Mouse (Mus musculus) left cerebral cortex, adult 9 months (tissue): ENCODE data around the gene Adprh.

Experiments
- DNase-seq, 2 experiments: peaks; one replicate each; pipeline ENCODE4 v3.0.0; 2022; ENCODE audit warnings: low spot score in 2 of 2

Adprh gene

GRCm38 (mm10) chr16:38443721-38444464 lies 8.6 kb downstream of the Adprh start:
- DNase-seq: no peak

GRCm38 (mm10) chr16:38442216-38442615 lies 10.3 kb downstream of the Adprh start:
- DNase-seq: no peak

- DNase-seq: no peak
These were observed 10.9 kb downstream of the Adprh start for GRCm38 (mm10) chr16:38441611-38442010.

- DNase-seq: no peak
These were observed 12.1 kb downstream of the Adprh start for GRCm38 (mm10) chr16:38440403-38440802.

- no peak for DNase-seq
These were observed 13.3 kb downstream of the Adprh start for GRCm38 (mm10) chr16:38439190-38439589.

GRCm38 (mm10) chr16:38434295-38434795 lies 18.2 kb downstream of the Adprh start:
- DNase-seq: no peak

GRCm38 (mm10) chr16:38433514-38433913 lies 19.0 kb downstream of the Adprh start:
- DNase-seq: no peak

GRCm38 (mm10) chr16:38432498-38433425 lies 19.7 kb downstream of the Adprh start, which contains the start of gene Pla1a:
TSS of gene Pla1a (minus strand) at chr16:38433145.
- no peak for DNase-seq

- no peak for DNase-seq
These were observed 20.9 kb downstream of the Adprh start for GRCm38 (mm10) chr16:38431446-38432185.

- DNase-seq: no peak
These were observed 26.7 kb downstream of the Adprh start for GRCm38 (mm10) chr16:38425799-38426198.

- DNase-seq: no peak
These were observed 27.1 kb downstream of the Adprh start for GRCm38 (mm10) chr16:38425374-38425773.

- DNase-seq: no peak
These were observed 37.5 kb downstream of the Adprh start for GRCm38 (mm10) chr16:38414953-38415352.

- no peak for DNase-seq
These were observed 44.1 kb downstream of the Adprh start for GRCm38 (mm10) chr16:38408416-38408815.

GRCm38 (mm10) chr16:38407584-38407983 lies 44.9 kb downstream of the Adprh start:
- DNase-seq: no peak

- no peak for DNase-seq
These were observed 45.8 kb downstream of the Adprh start for GRCm38 (mm10) chr16:38406708-38407107.

- no peak for DNase-seq
These were observed 46.2 kb downstream of the Adprh start for GRCm38 (mm10) chr16:38406293-38406692.

GRCm38 (mm10) chr16:38403639-38404038 lies 48.9 kb downstream of the Adprh start:
- DNase-seq: no peak

GRCm38 (mm10) chr16:38401468-38401867 lies 51.0 kb downstream of the Adprh start:
- DNase-seq: no peak

GRCm38 (mm10) chr16:38400311-38400960 lies 52.1 kb downstream of the Adprh start:
- DNase-seq: no peak

- peak in 1 of 2 experiments; percentile 25 for DNase-seq
These were observed 52.8 kb downstream of the Adprh start for GRCm38 (mm10) chr16:38399531-38400231.

- DNase-seq: no peak
These were observed 53.4 kb downstream of the Adprh start for GRCm38 (mm10) chr16:38399076-38399475.
